8 mouse cellular contexts compared by ENCODE assay signal in the genomic region with DNA sequence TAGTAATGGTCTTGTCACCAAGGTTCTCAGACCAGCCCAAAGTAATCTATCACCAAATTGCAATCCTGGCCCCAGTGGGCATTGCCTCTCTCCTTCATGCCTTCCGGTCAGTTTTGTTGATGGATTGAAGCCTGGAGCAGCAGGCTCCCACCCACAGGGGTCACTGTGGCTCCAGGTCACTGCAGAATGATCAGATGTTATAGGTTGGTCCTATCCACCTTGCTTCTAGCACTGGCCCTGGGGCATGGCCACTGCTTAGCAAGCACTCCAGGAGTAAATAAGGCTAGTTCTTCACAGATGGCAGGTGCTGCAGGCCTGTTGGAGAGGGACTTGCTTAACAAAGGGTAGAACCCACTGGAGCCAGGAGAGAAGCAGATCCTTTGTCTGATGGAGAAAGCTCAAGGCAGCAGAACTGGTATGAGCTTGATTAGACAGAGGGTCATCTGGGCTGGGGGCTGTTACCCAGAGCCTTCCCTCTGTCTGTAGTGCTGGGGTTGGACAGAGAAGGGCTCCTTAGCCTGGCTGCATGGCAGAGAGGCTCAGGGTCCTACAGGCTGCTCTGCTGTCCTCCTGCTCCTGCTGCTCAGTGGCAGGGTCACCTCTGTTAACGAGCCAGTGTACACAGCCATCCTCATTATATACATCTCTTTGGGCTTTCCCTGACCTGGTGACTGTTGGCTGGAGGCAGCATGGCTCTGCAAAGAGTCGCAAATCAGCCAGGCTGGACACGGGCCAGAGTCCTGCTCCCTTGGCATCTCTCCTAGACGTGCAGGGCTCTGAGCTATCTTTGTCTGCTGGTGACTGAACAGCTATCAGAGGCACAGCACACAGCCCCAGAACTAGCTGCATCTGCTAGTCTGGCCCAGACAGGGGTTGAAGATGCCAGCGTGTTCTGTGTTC. TPM values are rescaled to one million over a fixed set of nuclear protein-coding genes. Genes with fewer than 3 reads are reported as not detected.
DNase-seq lines count a peak whose midpoint lies in the region; ATAC-seq and TF ChIP-seq lines count a peak whose summit lies in the region.
"Had no signal": no experiment of that assay in that cellular context is flagged by ENCODE, and none has a peak within 500 bp of the region (broad histone marks: within the 10 kb centered on the region; RNA-seq: fewer than 3 reads in every experiment).

No protein-coding gene starts in this region.

- no peak overlapping the region for H3K4me3 ChIP-seq in hindbrain, embryonic 16.5 days (ENCODE audit: low read length)
- no peak overlapping the region for H3K4me3 ChIP-seq in midbrain, embryonic 14.5 days (replicated peaks; ENCODE audit: low read depth, low read length)
- no peak overlapping the region for H3K4me3 ChIP-seq in testis, adult 2 months (ENCODE audit: control insufficient read depth, low read depth, low read length)
- H3K4me3 ChIP-seq: erythroblast, embryonic 14.5 days had no signal

- 0 out of 2 replicates have a peak, but pooled peaks cover 1% of the 10 kb centered on the region for H3K9me3 ChIP-seq in hindbrain, embryonic 16.5 days (ENCODE audit: control insufficient read depth, low read length)
- no peaks in the 10 kb centered on the region for H3K9me3 ChIP-seq in midbrain, embryonic 14.5 days (ENCODE audit: control insufficient read depth, low read length)

- no peak overlapping the region; the same call in 1 of the 2 replicates for H3K27ac ChIP-seq in hindbrain, embryonic 16.5 days (ENCODE audit: low read depth, low read length)
- H3K27ac ChIP-seq in midbrain, embryonic 14.5 days (replicated peaks; ENCODE audit: low read depth, low read length), result no peak overlapping the region
- H3K27ac ChIP-seq in testis, adult 2 months (ENCODE audit: control insufficient read depth, insufficient read depth, low read depth, low read length), result no peak overlapping the region

- whole genome bisulfite sequencing in hindbrain, embryonic 16.5 days, result 45% methylated on average over 6 of the region's 6 CpGs
- 54% methylated on average over 6 of the region's 6 CpGs for WGBS in midbrain, embryonic 14.5 days

- no peak overlapping the region for H3K9ac ChIP-seq in hindbrain, embryonic 16.5 days (ENCODE audit: low read depth, low read length)
- H3K9ac ChIP-seq in midbrain, embryonic 14.5 days (replicated peaks; ENCODE audit: low read length), result no peak overlapping the region

- peak; percentile 93 for DNase-seq in adrenal gland, postnatal 14 days
- DNase-seq in cerebellum, postnatal 36 days, result peak; percentile 97
- DNase-seq in gastrocnemius, postnatal 25 days, result peak; percentile 48
- DNase-seq in layer of hippocampus, postnatal 36 days, result peak; percentile 78 to 83
- peak; percentile 70 for DNase-seq in midbrain, embryonic 14.5 days

- no peaks in the 10 kb centered on the region for H3K36me3 ChIP-seq in hindbrain, embryonic 16.5 days (ENCODE audit: control insufficient read depth, insufficient read depth, low read length)
- no peaks in the 10 kb centered on the region for H3K36me3 ChIP-seq in midbrain, embryonic 14.5 days (ENCODE audit: control insufficient read depth, insufficient read depth, low read length)
- H3K36me3 ChIP-seq in testis, adult 2 months (ENCODE audit: control insufficient read depth, insufficient read depth, low read length), result no peaks in the 10 kb centered on the region

- peak; percentile 49; the same call in 1 of the 2 replicates for TF ChIP-seq CTCF in testis, adult 2 months (IDR thresholded peaks at IDR 0.05; ENCODE audit: control insufficient read depth, insufficient read depth, insufficient replicate concordance, low read depth, low read length)

- no peak for TF ChIP-seq POLR2A in testis, adult 2 months (IDR thresholded peaks at IDR 0.05; ENCODE audit: control insufficient read depth, low read depth, low read length)

- no peak overlapping the region for H3K4me2 ChIP-seq in hindbrain, embryonic 16.5 days (ENCODE audit: low read length)
- no peak overlapping the region for H3K4me2 ChIP-seq in midbrain, embryonic 14.5 days (ENCODE audit: low read length)

- peak; percentile 92 for ATAC-seq in hindbrain, embryonic 16.5 days
- no peak; the same call in 1 of the 2 replicates for ATAC-seq in midbrain, embryonic 14.5 days (ENCODE audit: low FRiP score, low TSS enrichment)

- no peaks in the 10 kb centered on the region for H3K27me3 ChIP-seq in hindbrain, embryonic 16.5 days (replicated peaks; ENCODE audit: control insufficient read depth, insufficient read depth, low read length)
- no peaks in the 10 kb centered on the region for H3K27me3 ChIP-seq in midbrain, embryonic 14.5 days (ENCODE audit: control insufficient read depth, insufficient read depth, low read length)
- H3K27me3 ChIP-seq in testis, adult 2 months (ENCODE audit: control insufficient read depth, insufficient read depth, low read length), result no peaks in the 10 kb centered on the region

- H3K4me1 ChIP-seq in hindbrain, embryonic 16.5 days (ENCODE audit: control insufficient read depth, insufficient read depth, low read depth, low read length), result peaks cover 7% of the 10 kb centered on the region; the same call in 1 of the 2 replicates
- no peaks in the 10 kb centered on the region for H3K4me1 ChIP-seq in midbrain, embryonic 14.5 days (ENCODE audit: control insufficient read depth, insufficient read depth, low read length)
- H3K4me1 ChIP-seq in testis, adult 2 months (ENCODE audit: control insufficient read depth, insufficient read depth, low read length), result no peaks in the 10 kb centered on the region

RNA-seq across cellular contexts. Expression of a gene that starts 41.1 kb away (rescaled TPM):
- total RNA-seq in adrenal gland, postnatal 14 days (2021), result not detected in 2 replicates
- total RNA-seq in gastrocnemius, postnatal 25 days (2021), result not detected
- 14.1 and 14.4 TPM in 2 replicates for polyA plus RNA-seq in hindbrain, embryonic 16.5 days (2015; fragmentation: Nextera tagmentation; extraction: Ambion mirVana)
- total RNA-seq in layer of hippocampus, postnatal 36 days (2021), result 10 to 100 TPM; 53.4 to 66.8 TPM
- 7.6 and 10.3 TPM in 2 replicates for polyA plus RNA-seq in midbrain, embryonic 14.5 days (2014; fragmentation: Nextera tagmentation; extraction: Ambion mirVana)
- polyA plus RNA-seq in testis, adult 2 months (2012; rRNA removed), result 0.13 and 0.27 TPM in 2 replicates
- polyA plus RNA-seq: erythroblast, embryonic 14.5 days had no signal

Comparison
In these comparisons a context has a peak if more than half of its experiments do, and no peak if none do; other contexts are left out.
1. RNA of a gene that starts 41.1 kb away (total RNA-seq): 53.4 to 66.8 TPM in layer of hippocampus, postnatal 36 days; not detected in gastrocnemius, postnatal 25 days and not detected in adrenal gland, postnatal 14 days; every median in the first group is over 10 times any median in the second.
2. Peak in every context shown above with its lines, with median percentiles within 50 percentile points of each other: DNase-seq.